Mouse (Mus musculus): ENCODE measurements at regions not wholly inside any gene's neighbourhood (a gene's known extent, or its start where the extent isn't known, plus 50 kb on each side); places are given as distances from the start of the nearest gene placed in this dataset.

DNA sequence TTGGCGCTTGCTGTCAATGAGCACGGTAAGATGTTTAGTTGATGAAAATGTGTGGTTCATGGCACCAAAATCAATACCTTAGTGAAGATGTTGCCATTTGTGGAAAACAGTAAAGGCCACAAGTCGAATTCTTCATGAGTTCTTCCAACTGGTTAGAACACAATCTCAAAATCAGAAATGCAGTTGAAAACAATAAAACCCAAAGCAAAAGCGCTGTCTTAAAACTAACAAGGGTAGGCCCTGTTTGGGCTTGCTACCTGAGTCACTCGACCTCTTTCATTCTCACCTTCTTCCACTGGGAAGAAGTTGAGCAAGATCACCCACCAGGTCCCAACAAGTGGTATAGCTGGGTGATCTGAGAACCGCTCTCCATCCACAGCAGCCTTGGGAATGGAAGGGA lies 179.1 kb downstream of the Parm1 start:
- H3K4me3 ChIP-seq, result no peak overlapping the region
- no peak for TF ChIP-seq CTCF (conservative IDR thresholded peaks at IDR 0.05)
- no peak for DNase-seq (ENCODE audit: low spot score in 2 of 2)

DNA sequence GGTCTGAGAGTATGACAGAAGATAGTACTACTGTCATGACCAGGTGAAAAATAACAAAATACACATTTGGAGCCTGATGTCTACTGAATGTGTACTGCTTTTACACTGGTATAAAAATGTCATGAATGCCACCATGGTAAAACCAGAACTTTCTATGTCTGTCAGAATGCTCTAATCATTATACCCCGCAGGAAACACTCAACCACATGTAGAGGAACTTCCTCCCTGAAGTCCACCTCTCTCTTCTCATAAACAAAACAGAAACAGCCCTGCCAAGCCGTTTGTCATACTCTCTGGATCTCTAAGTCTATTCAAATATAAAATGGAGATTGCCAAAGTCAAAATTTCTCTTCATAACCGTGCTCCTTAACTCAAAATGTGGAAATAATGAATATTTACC lies 178.2 kb downstream of the Parm1 start:
- no peak for TF ChIP-seq CTCF (conservative IDR thresholded peaks at IDR 0.05)
- DNase-seq (ENCODE audit: low spot score in 2 of 2), result no peak
- no peak overlapping the region for H3K27ac ChIP-seq
- no peak overlapping the region for H3K4me3 ChIP-seq

More for the DNA sequence above, 179.1 kb downstream of the Parm1 start:
- no peak overlapping the region for H3K27ac ChIP-seq

DNA sequence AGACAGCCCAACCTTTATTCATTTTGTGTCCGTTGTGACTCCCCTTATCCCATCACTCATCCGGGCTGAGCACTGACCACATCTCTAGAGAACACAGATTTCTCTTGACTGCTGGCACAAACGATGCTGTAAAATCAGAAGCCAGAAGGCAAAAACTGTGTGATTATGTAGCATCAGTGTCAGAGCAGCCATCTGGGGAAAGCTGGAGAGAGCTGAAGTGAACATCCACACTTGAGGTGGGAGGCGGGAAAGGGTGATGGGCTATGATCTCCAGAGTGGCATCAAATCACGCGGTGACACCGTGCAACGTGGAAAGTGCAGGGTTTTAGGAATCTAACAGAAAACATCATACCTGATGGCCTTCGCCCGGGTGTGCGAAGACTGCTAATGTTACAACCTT lies 175.9 kb downstream of the Parm1 start:
- no peak for TF ChIP-seq CTCF (conservative IDR thresholded peaks at IDR 0.05)
- DNase-seq (ENCODE audit: low spot score in 2 of 2), result no peak

DNA sequence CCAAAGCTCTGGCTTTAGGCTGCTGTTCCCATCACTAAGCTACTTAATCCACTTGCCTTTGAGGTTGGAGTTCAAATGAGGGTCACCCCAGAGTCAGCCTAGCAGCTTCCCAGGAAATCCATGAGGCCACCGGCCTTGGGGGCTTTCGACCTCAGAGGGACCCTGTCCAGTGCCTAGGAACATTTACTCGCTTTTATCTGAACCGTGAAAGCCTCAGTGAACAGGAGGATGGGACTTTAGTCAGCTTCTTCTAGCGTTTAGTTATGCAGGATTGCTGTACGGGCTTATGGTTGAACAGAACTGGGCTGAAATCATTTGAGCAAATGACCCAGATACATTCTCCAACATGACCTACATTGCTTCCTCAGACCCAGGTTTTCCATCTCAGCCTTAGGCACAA lies 174.9 kb downstream of the Parm1 start:
- Histone ChIP-seq H3K4me3 (no peak overlapping the region), H3K27ac (no peak overlapping the region)
- DNase-seq (ENCODE audit: low spot score in 2 of 2), result no peak
- no peak for TF ChIP-seq CTCF (conservative IDR thresholded peaks at IDR 0.05)

More for the DNA sequence above, 175.9 kb downstream of the Parm1 start:
- H3K4me3 ChIP-seq, result no peak overlapping the region
- peak overlapping the region; percentile 56; the same call in 1 of the 2 replicates for H3K27ac ChIP-seq

DNA sequence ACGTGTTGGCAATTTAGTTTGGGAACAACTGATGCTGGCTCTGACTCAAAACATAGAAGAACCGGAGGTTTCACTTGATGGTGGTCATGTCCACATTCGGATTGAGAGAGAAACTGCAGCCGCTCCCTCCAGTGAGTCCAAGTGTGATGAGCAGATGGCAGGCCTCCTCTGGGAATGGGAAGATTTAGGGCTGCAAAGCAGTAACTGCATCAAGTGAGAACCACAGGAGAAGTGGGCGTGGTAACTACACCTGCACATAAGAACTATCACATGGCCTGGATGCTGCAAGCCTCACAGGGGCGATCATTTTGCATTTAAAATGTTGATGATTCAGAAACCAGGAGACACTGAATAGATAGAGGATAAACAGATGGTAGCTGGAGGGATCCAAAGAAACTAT lies 161.3 kb downstream of the Parm1 start:
- Histone ChIP-seq H3K27ac (no peak overlapping the region), H3K4me3 (no peak overlapping the region)
- TF ChIP-seq CTCF (conservative IDR thresholded peaks at IDR 0.05), result no peak
- DNase-seq (ENCODE audit: low spot score in 2 of 2), result peak in 1 of 2 experiments; percentile 47
